Mouse (Mus musculus) megakaryocyte-erythroid progenitor cell, adult 5-6 weeks (primary cell): ENCODE results near the gene Mapk11. TPM values are rescaled to one million over a fixed set of nuclear protein-coding genes. Genes with fewer than 3 reads are reported as not detected.
A peak's percentile ranks its signal among the peaks of the same experiment; 100 is the strongest.

Experiments used
- ATAC-seq: replicated peaks from 2 replicates; pipeline ENCODE4 v1.8.0; 2016; ENCODE audit warnings: mild to moderate bottlenecking, inconsistent platforms; ENCODE audit not compliant: severe bottlenecking, poor library complexity, low FRiP score, low TSS enrichment
- total RNA-seq, 2 experiments: library from RNA; stranded (forward) in 1 of 2; stranded (reverse) in 1 of 2; fragments of 200-1000, 215-1000 nt in 1 of 2; fragments of >200 nt in 1 of 2; fragmentation: Nextera tagmentation in 1 of 2; gene quantifications; 2 replicates each; pipeline ENCODE4 v1.2.3; 2014 to 2017

Gene Mapk11
- total RNA-seq, 2 experiments from 2014 or later = 0.11 to 3.5 TPM

- no peak for ATAC-seq
Observed at GRCm38 (mm10) chr15:89124312-89124711, 25.1 kb downstream of the Mapk11 start.

DNA sequence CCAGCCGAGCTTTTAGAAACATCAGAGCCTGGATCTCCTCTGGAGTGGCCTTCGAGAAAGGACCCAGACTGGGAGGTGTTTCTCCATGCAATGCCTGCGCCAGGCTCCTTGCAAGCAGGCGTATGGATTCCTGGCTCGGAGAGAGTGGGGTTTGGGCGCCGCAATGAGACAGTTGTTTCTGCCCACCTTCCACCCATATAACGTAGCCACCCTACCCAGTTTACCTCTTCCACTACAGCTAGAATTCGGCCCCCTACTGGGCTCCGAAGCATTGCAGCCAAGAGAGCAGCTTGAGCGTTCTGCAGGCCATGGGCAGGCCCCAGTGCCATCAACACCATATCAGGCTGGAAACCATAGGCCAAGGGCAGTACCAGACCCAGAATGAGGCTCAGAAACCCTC is 25.8 kb downstream of the Mapk11 start:
- no peak for ATAC-seq

- ATAC-seq = peak; percentile 87
Observed at GRCm38 (mm10) chr15:89122649-89123366, 26.6 kb downstream of the Mapk11 start, which contains the start of gene Tubgcp6. Gene Tubgcp6 (minus strand): TSS chr15:89123112.

DNA sequence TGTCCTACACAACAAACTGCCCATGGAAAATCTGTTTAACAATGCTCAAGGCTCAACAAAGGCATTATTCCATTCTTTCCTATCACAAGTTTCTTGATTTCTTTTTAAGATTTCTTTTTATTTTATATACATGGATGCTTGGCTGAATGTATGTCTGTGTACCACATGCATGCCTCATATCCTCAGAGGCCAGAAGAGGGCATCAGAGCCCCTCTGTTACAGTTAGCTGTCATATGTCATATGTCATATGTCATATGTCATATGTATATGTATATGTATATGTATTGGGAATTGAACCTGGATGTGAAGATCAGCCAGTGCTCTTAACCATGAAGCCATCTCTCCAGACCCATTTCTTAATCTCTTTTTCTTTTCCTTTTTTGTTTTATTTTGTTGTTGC is 31.4 kb downstream of the Mapk11 start:
- ATAC-seq = no peak

DNA sequence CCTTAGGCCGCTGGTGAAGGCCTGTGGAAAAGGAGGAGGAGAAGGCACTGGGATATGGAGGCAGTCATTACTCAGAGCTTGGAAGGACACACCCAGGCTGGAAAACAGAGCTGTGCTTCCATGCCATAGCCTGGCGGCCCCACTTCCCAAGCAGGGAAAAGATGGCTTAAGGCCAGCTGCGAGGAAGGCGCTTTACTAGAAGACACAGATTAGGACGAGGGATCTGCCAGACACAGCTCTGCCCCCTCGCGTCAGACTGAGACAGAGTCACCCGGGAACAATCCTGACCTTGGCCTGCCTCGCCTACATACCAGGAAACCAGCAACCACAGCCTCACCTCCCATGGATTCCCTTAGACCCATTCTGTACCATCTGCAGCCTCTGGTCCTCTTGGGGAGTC is 39.3 kb downstream of the Mapk11 start:
- ATAC-seq = no peak

DNA sequence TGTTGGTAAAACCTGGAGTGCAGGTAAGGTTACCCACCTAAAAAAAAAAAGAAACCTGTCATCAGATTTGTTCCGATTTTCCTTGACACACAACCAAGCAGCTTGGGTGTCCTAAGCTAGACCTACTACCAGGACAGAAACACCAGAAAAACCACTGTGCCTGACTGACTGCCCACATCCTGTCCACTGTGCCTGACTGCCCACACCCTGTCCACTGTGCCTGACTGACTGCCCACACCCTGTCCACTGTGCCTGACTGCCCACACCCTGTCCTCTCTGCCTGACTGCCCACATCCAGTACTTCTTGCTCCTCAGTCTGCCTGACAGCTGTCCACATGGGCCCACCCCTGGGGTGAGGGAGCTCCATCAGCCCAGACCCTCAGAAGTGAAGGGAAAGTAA is 42.5 kb downstream of the Mapk11 start:
- ATAC-seq = no peak

DNA sequence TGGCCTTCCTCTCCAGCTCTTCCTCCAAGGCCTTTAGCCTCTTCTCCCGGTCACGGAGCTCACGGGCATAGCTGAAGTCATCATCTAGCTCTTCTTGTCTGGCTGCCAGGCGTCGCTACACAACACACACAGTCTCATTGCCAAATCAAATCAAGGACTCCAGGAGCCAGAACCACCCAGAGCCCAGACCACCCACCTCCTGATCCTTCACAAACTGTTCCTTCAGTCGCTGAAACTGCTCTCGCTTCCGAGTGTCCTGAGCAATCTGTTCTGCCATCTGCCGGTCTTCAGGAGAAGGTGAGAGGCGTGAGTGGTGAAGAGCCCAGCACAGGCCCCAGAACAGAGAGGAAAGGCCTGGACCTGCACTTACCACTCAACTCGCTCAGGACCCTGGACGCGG is 43.4 kb downstream of the Mapk11 start:
- ATAC-seq = no peak

DNA sequence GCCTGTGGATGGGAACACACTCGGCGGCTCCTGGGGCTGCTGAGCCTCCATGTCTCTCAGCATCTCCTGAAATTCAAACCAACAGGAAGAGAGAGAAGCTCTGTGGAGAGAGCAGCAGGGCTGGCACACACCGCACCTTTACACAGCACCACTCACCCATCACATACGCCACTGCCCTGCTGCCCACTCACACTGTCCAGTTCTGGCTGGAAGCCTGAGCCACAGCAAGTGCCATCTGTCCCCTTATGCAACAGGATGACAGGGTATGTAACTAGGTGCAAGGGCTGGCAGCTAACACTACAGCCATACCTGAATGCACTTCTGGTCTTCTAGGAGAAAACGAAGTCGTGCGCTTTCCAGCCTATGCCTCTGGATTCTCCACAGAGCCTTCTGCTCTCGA is 45.0 kb downstream of the Mapk11 start:
- ATAC-seq = no peak

DNA sequence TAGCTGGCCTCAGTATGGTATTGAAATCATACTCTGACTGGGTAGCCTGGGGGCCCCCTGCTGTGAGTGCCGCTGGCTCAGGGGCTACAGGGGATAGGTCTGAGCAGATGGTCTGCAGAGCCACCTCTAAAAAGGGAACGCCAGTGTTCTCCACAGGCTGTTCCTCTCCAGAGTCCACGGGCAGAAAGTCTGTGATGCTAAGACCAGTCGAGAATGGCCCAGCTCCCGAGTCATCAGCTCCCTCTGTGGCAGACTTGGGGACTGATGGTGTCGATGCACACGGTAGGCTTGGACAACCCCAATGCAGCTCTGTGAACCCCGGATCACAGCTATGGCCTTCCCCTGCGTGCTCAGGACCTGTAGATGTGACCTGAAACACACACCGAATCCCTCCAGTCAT is 45.5 kb downstream of the Mapk11 start:
- ATAC-seq = 0 out of 2 replicates have a peak, but pooled peaks have one; percentile 16

DNA sequence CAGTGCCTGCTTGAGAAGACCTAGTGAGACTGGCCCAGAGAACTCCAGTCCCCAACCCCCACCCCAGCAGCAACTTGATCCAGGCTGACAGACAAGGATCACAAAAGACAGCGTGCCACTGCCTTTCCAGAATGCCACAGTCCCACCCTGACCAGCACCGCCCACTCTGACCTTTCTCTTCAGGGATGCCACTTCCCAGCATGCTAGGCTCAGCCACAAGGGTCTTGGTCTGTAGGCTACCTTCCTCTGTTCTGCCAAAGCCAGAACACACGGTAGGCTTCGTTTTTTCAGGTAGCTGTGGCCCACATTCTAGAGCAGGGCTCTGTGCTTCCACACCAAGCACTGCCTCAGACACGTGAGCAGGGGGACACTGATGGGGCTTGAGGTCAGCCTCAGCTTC is 46.8 kb downstream of the Mapk11 start:
- no peak for ATAC-seq

GRCm38 (mm10) chr15:89100823-89101222 is 48.6 kb downstream of the Mapk11 start:
- ATAC-seq = no peak

GRCm38 (mm10) chr15:89098616-89099015 is 50.8 kb downstream of the Mapk11 start:
- ATAC-seq = no peak

- ATAC-seq = no peak
Observed at GRCm38 (mm10) chr15:89097450-89097849, 52.0 kb downstream of the Mapk11 start.

Other genes starting within 250 kb of the Mapk11 start
- gene Ttll8, start 195.2 kb downstream of the Mapk11 start, total RNA-seq (2014; fragmentation: Nextera tagmentation) = not detected in 2 replicates
- gene Ttll8, start 195.2 kb downstream of the Mapk11 start, total RNA-seq (2017) = not detected in 2 replicates
- gene Mlc1, start 170.6 kb downstream of the Mapk11 start, total RNA-seq (2014; fragmentation: Nextera tagmentation) = not detected in 2 replicates
- gene Mlc1, start 170.6 kb downstream of the Mapk11 start, total RNA-seq (2017) = not detected in 2 replicates
- gene Mov10l1, start 166.7 kb downstream of the Mapk11 start, total RNA-seq (2014; fragmentation: Nextera tagmentation) = not detected in 2 replicates
- not detected in 2 replicates for gene Mov10l1, start 166.7 kb downstream of the Mapk11 start, total RNA-seq (2017)
- not detected in 2 replicates for gene Panx2, start 89.9 kb downstream of the Mapk11 start, total RNA-seq (2014; fragmentation: Nextera tagmentation)
- gene Panx2, start 89.9 kb downstream of the Mapk11 start, total RNA-seq (2017) = not detected in 2 replicates
- 15.8 and 26.3 TPM in 2 replicates for gene Trabd, start 74.5 kb downstream of the Mapk11 start, total RNA-seq (2014; fragmentation: Nextera tagmentation)
- gene Trabd, start 74.5 kb downstream of the Mapk11 start, total RNA-seq (2017) = 11.9 and 17.5 TPM in 2 replicates
- gene Selenoo, start 60.5 kb downstream of the Mapk11 start, total RNA-seq (2014; fragmentation: Nextera tagmentation) = 15.3 and 20.8 TPM in 2 replicates
- gene Selenoo, start 60.5 kb downstream of the Mapk11 start, total RNA-seq (2017) = 16.6 and 18.5 TPM in 2 replicates
- 34.1 and 39.1 TPM in 2 replicates for gene Tubgcp6, start 26.5 kb downstream of the Mapk11 start, total RNA-seq (2014; fragmentation: Nextera tagmentation)
- gene Tubgcp6, start 26.5 kb downstream of the Mapk11 start, total RNA-seq (2017) = 14.7 and 22.4 TPM in 2 replicates
- 25.6 and 32.8 TPM in 2 replicates for gene Hdac10, start 20.9 kb downstream of the Mapk11 start, total RNA-seq (2014; fragmentation: Nextera tagmentation)
- gene Hdac10, start 20.9 kb downstream of the Mapk11 start, total RNA-seq (2017) = 15.6 and 20.1 TPM in 2 replicates
- gene Mapk12, start 8.9 kb downstream of the Mapk11 start, total RNA-seq (2014; fragmentation: Nextera tagmentation) = not detected in 2 replicates
- 2.1 TPM in 1 of 2 replicates, not detected in the other for gene Mapk12, start 8.9 kb downstream of the Mapk11 start, total RNA-seq (2017)
- 2.3 and 3.6 TPM in 2 replicates for gene Plxnb2, start 31.2 kb upstream of the Mapk11 start, total RNA-seq (2014; fragmentation: Nextera tagmentation)
- gene Plxnb2, start 31.2 kb upstream of the Mapk11 start, total RNA-seq (2017) = 0.34 and 1.7 TPM in 2 replicates
- gene Dennd6b, start 46.9 kb upstream of the Mapk11 start, total RNA-seq (2014; fragmentation: Nextera tagmentation) = 9.8 and 14.1 TPM in 2 replicates
- gene Dennd6b, start 46.9 kb upstream of the Mapk11 start, total RNA-seq (2017) = 1.3 and 4.6 TPM in 2 replicates
- gene Ppp6r2, start 61.9 kb upstream of the Mapk11 start, total RNA-seq (2014; fragmentation: Nextera tagmentation) = 56.3 and 72.3 TPM in 2 replicates
- 29.4 and 145 TPM in 2 replicates for gene Ppp6r2, start 61.9 kb upstream of the Mapk11 start, total RNA-seq (2017)
- gene Sbf1, start 165.7 kb upstream of the Mapk11 start, total RNA-seq (2014; fragmentation: Nextera tagmentation) = 161 and 193 TPM in 2 replicates
- 34.6 and 83.9 TPM in 2 replicates for gene Sbf1, start 165.7 kb upstream of the Mapk11 start, total RNA-seq (2017)
- gene Adm2, start 173.1 kb upstream of the Mapk11 start, total RNA-seq (2014; fragmentation: Nextera tagmentation) = not detected in 2 replicates
- not detected in 2 replicates for gene Adm2, start 173.1 kb upstream of the Mapk11 start, total RNA-seq (2017)
- not detected in 2 replicates for gene Miox, start 184.8 kb upstream of the Mapk11 start, total RNA-seq (2014; fragmentation: Nextera tagmentation)
- gene Miox, start 184.8 kb upstream of the Mapk11 start, total RNA-seq (2017) = not detected in 2 replicates
- gene Lmf2, start 206.0 kb upstream of the Mapk11 start, total RNA-seq (2014; fragmentation: Nextera tagmentation) = 30.5 and 38.1 TPM in 2 replicates
- gene Lmf2, start 206.0 kb upstream of the Mapk11 start, total RNA-seq (2017) = 6.5 and 8.2 TPM in 2 replicates
- 144 and 155 TPM in 2 replicates for gene Ncaph2, start 206.1 kb upstream of the Mapk11 start, total RNA-seq (2014; fragmentation: Nextera tagmentation)
- 88.3 and 91.2 TPM in 2 replicates for gene Ncaph2, start 206.1 kb upstream of the Mapk11 start, total RNA-seq (2017)
- 26.1 and 28.3 TPM in 2 replicates for gene Sco2, start 224.2 kb upstream of the Mapk11 start, total RNA-seq (2014; fragmentation: Nextera tagmentation)
- gene Sco2, start 224.2 kb upstream of the Mapk11 start, total RNA-seq (2017) = 12.2 and 17.0 TPM in 2 replicates
- gene Tymp, start 227.4 kb upstream of the Mapk11 start, total RNA-seq (2014; fragmentation: Nextera tagmentation) = not detected in 2 replicates
- gene Tymp, start 227.4 kb upstream of the Mapk11 start, total RNA-seq (2017) = 0.65 TPM in 1 of 2 replicates, not detected in the other
- 13.9 and 14.0 TPM in 2 replicates for gene Odf3b, start 229.7 kb upstream of the Mapk11 start, total RNA-seq (2014; fragmentation: Nextera tagmentation)
- gene Odf3b, start 229.7 kb upstream of the Mapk11 start, total RNA-seq (2017) = 4.7 TPM in 1 of 2 replicates, not detected in the other
- gene Klhdc7b, start 235.3 kb upstream of the Mapk11 start, total RNA-seq (2014; fragmentation: Nextera tagmentation) = not detected in 2 replicates
- gene Klhdc7b, start 235.3 kb upstream of the Mapk11 start, total RNA-seq (2017) = not detected in 2 replicates